Mouse (Mus musculus) heart, postnatal 0 days (tissue): ENCODE measurements around the gene Pak6.

ENCODE experiments used
- CTCF ChIP-seq: IDR thresholded peaks from 2 replicates; pipeline ENCODE4 v1.5.1; 2016; ENCODE audit warnings: antibody characterized with exemption, control low read depth, low read depth
- EP300 ChIP-seq: IDR thresholded peaks from 2 replicates; pipeline ENCODE4 v1.6.1; 2016; ENCODE audit warnings: antibody characterized with exemption, low read depth

- TF ChIP-seq CTCF = no peak
- TF ChIP-seq EP300 = no peak
These were observed 8.6 kb downstream of the Pak6 start for GRCm38 (mm10) chr2:118671728-118672127.
